Mouse (Mus musculus) brain, adult 10 weeks (tissue): ENCODE data around the gene Rsph9. TPM values are rescaled to one million over a fixed set of nuclear protein-coding genes. Genes with fewer than 3 reads are reported as not detected.

Experiments
- polyA plus RNA-seq: library from polyadenylated mRNA; stranded (reverse); fragments of 350-450 nt; fragmentation: Illumina TruSeq; extraction: RNeasy Lipid Tissue Mini Kit (QIAGEN cat#74804); gene quantifications from one replicate; pipeline ENCODE4 v1.2.3, GENCODE M21; 2015; ENCODE audit warnings: low read depth, low replicate concordance

The Rsph9 gene
- polyA plus RNA-seq = 23.4 TPM

GRCm38 (mm10) chr17:46143578-46144423 is at the start of gene Rsph9:
Rsph9 (minus strand) TSS chr17:46144216.

GRCm38 (mm10) chr17:46160686-46161085 is 16.7 kb upstream of the Rsph9 start, which contains the start of gene Gtpbp2:
Gtpbp2 (plus strand) TSS chr17:46161032.

GRCm38 (mm10) chr17:46152847-46153782 is 9.1 kb upstream of the Rsph9 start, which contains the start of gene Mad2l1bp:
Mad2l1bp (minus strand) TSS chr17:46153553.

GRCm38 (mm10) chr17:46110402-46111289 is 33.4 kb downstream of the Rsph9 start, which contains the start of gene Mrps18a:
Mrps18a (plus strand) TSS chr17:46110986.

Other genes starting within 250 kb of the Rsph9 start
- gene Vegfa, start 111.8 kb downstream of the Rsph9 start, polyA plus RNA-seq = 101 TPM
- 130 TPM for gene Mrps18a, start 33.2 kb downstream of the Rsph9 start, polyA plus RNA-seq
- 16.5 TPM for gene Mad2l1bp, start 9.3 kb upstream of the Rsph9 start, polyA plus RNA-seq
- 86.9 TPM for gene Gtpbp2, start 16.8 kb upstream of the Rsph9 start, polyA plus RNA-seq
- gene Polh, start 58.4 kb upstream of the Rsph9 start, polyA plus RNA-seq = 3.9 TPM
- gene Xpo5, start 58.6 kb upstream of the Rsph9 start, polyA plus RNA-seq = 28.6 TPM
- 41.5 TPM for gene Polr1c, start 103.8 kb upstream of the Rsph9 start, polyA plus RNA-seq
- gene Yipf3, start 103.9 kb upstream of the Rsph9 start, polyA plus RNA-seq = 66.5 TPM
- gene Lrrc73, start 109.3 kb upstream of the Rsph9 start, polyA plus RNA-seq = 44.4 TPM
- gene Tjap1, start 138.8 kb upstream of the Rsph9 start, polyA plus RNA-seq = 31.4 TPM
- gene Dlk2, start 153.2 kb upstream of the Rsph9 start, polyA plus RNA-seq = 36.9 TPM
- 5.0 TPM for gene Abcc10, start 184.1 kb upstream of the Rsph9 start, polyA plus RNA-seq
- 30.7 TPM for gene Zfp318, start 239.5 kb upstream of the Rsph9 start, polyA plus RNA-seq